Mouse (Mus musculus) lung, postnatal 0 days (tissue): ENCODE data around the gene Sde2. TPM values are rescaled to one million over a fixed set of nuclear protein-coding genes. Genes with fewer than 3 reads are reported as not detected.

ENCODE experiments used
- ATAC-seq: fragments of 200-750 bp; cut with Nextera tagmentation; 2 replicates; pipeline ENCODE4 v1.8.0; 2017; ENCODE audit warnings: moderate library complexity
- DNase-seq: peaks from one replicate; pipeline ENCODE4 v3.0.0-alpha.2; 2016; ENCODE audit warnings: low spot score
- H3K27ac ChIP-seq: fragments of 300-500 bp; sonication (generic); 2 replicates; pipeline ENCODE4 v1.5.1; 2014; ENCODE audit warnings: antibody characterized with exemption, mild to moderate bottlenecking, low read length, mixed read lengths
- H3K27me3 ChIP-seq: fragments of 300-500 bp; sonication (generic); replicated peaks from 2 replicates; pipeline ENCODE4 v1.6.1; 2014; ENCODE audit warnings: low read length, mixed read lengths; ENCODE audit not compliant: insufficient read depth
- H3K36me3 ChIP-seq: fragments of 300-500 bp; sonication (generic); 2 replicates; pipeline ENCODE4 v1.6.1; 2014; ENCODE audit warnings: low read length, mixed read lengths; ENCODE audit not compliant: insufficient read depth
- H3K4me1 ChIP-seq: fragments of 300-500 bp; sonication (generic); 2 replicates; pipeline ENCODE4 v1.6.1; 2014; ENCODE audit warnings: antibody characterized with exemption, low read depth, low read length, mixed read lengths; ENCODE audit not compliant: insufficient read depth
- H3K4me2 ChIP-seq: fragments of 300-500 bp; sonication (generic); replicated peaks from 2 replicates; pipeline ENCODE4 v1.6.1; 2014; ENCODE audit warnings: low read depth, mild to moderate bottlenecking, low read length, moderate library complexity, mixed read lengths
- H3K4me3 ChIP-seq: fragments of 300-500 bp; sonication (generic); 2 replicates; pipeline ENCODE4 v1.5.1; 2014; ENCODE audit warnings: low read depth, low read length
- H3K9ac ChIP-seq: fragments of 300-500 bp; sonication (generic); replicated peaks from 2 replicates; pipeline ENCODE4 v1.6.1; 2014; ENCODE audit warnings: low read depth, mild to moderate bottlenecking
- H3K9me3 ChIP-seq: fragments of 300-500 bp; sonication (generic); 2 replicates; pipeline ENCODE4 v1.6.1; 2016; ENCODE audit warnings: low read length, mixed read lengths
- CTCF ChIP-seq: IDR thresholded peaks from 2 replicates; pipeline ENCODE4 v1.5.1; 2016; ENCODE audit warnings: antibody characterized with exemption, mild to moderate bottlenecking
- EP300 ChIP-seq: IDR thresholded peaks from 2 replicates; pipeline ENCODE4 v1.6.1; 2016; ENCODE audit warnings: antibody characterized with exemption, mild to moderate bottlenecking, control low read depth
- WGBS: fragments of 180-500 bp; shearing (Covaris S2); extraction: QIAGEN DNeasy Blood & Tissue Kit; methylation state at CpG from one replicate; pipeline ENCODE4 v1.1.7; 2014; 5-methylcytosine and 5-hydroxymethylcytosine counted together
- polyA plus RNA-seq: library from polyadenylated mRNA; unstranded; fragments of >200 nt; fragmentation: Nextera tagmentation; extraction: Ambion mirVana; gene quantifications from 2 replicates; pipeline ENCODE4 v1.2.1, GENCODE M21; 2015

Gene Sde2
- polyA plus RNA-seq, 1 experiment from 2014 or later, result 21.2 TPM

DNA sequence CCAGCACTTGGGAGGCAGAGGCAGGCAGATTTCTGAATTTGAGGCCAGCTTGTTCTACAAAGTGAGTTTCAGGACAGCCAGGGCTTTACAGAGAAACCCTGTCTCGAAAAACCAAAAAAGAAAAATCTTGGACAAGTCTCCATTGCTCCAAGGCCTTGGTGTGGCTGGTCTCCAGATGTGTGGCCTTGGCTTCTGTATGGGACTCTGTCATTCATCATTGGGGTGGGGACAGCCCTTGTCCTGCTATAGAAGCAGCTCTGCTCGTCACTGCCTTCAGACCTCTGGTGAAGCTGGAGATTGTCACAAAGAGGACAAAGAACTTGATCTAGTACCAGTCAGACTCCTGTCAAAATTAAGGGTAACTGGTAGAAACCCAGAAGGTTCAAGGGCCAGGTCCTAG is 23.7 kb downstream of the Sde2 start:
- Histone ChIP-seq H3K27me3 (no peaks in the 10 kb centered on the region), H3K36me3 (no peaks in the 10 kb centered on the region), H3K4me3 (no peak overlapping the region), H3K9me3 (no peaks in the 10 kb centered on the region), H3K4me2 (no peak overlapping the region), H3K9ac (no peak overlapping the region), H3K27ac (no peak overlapping the region), H3K4me1 (no peaks in the 10 kb centered on the region)
- DNase-seq (no peak), ATAC-seq (no peak)
- TF ChIP-seq EP300, result no peak
- TF ChIP-seq CTCF, result no peak
- 73% methylated on average over 2 of the region's 2 CpGs for WGBS

DNA sequence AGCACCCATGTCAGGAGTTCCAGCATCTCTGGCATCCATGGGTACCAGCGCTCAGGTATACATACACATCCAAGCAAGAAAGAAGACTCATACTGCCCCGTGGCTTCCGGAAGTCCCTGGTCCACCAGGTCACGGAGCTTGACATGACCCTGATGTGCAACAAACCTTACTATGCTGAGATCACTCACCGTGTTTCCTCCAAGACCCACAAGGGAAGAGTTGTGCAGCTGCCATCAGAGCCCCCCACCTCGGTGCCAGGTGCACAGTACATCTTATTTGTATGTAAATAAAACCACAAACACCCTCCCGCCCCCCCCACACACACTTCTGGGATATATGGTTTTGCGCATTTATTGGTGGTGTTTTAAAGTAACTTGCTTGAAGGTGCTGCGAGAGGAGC is 24.2 kb downstream of the Sde2 start:
- no peak for TF ChIP-seq CTCF
- Histone ChIP-seq H3K4me3 (no peak overlapping the region), H3K36me3 (no peaks in the 10 kb centered on the region), H3K4me2 (no peak overlapping the region), H3K4me1 (no peaks in the 10 kb centered on the region), H3K9ac (no peak overlapping the region), H3K9me3 (no peaks in the 10 kb centered on the region), H3K27me3 (no peaks in the 10 kb centered on the region), H3K27ac (no peak overlapping the region)
- DNase-seq (no peak), ATAC-seq (no peak)
- 85% methylated on average over 9 of the region's 9 CpGs for WGBS

DNA sequence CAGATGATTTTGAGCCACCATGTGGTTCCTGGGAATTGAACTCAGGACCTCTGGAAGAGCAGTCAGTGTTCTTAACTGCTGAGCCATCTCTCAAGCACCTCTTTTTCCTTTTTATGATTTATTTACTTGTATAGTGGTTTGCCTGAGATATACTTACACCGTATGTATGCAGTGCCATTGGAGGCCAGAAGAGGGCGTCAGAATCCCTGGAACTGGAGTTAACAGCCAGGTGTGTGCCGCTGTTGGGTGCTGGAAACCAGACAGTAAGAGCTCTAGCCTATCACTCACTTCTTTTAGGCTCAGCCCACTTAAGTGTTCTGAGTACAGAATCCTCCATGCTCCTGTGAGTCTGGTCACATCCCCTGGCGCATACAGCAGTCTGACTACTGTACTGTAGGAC is 26.5 kb downstream of the Sde2 start:
- Histone ChIP-seq H3K4me3 (no peak overlapping the region), H3K27ac (no peak overlapping the region), H3K36me3 (no peaks in the 10 kb centered on the region), H3K9me3 (no peaks in the 10 kb centered on the region), H3K4me1 (no peaks in the 10 kb centered on the region), H3K9ac (no peak overlapping the region), H3K4me2 (no peak overlapping the region), H3K27me3 (no peaks in the 10 kb centered on the region)
- no peak for ATAC-seq
- DNase-seq, result no peak
- TF ChIP-seq EP300 (no peak), CTCF (no peak)
- WGBS, result 72% methylated on average over 4 of the region's 4 CpGs

DNA sequence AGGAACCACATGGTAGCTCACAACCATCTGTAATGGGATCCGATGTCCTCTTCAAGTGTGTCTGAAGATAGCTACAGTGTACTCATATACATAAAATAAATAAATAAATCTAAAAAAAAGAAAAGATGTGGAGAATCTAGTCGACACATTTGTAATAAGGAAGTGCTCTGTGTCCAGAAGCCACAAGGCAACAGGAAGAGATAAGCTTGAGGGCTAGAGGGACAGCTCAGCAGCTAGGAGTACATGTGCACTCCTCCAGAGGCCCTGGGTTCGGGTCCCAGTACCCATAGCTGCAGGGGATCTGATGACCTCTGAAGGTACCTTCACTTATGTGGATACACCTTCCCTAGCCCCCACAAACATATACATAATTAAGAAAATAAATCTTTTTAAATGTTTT is 30.8 kb downstream of the Sde2 start:
- Histone ChIP-seq H3K9me3 (no peaks in the 10 kb centered on the region), H3K9ac (no peak overlapping the region), H3K36me3 (no peaks in the 10 kb centered on the region), H3K4me1 (no peaks in the 10 kb centered on the region), H3K4me3 (no peak overlapping the region), H3K27ac (no peak overlapping the region), H3K27me3 (no peaks in the 10 kb centered on the region), H3K4me2 (no peak overlapping the region)
- DNase-seq, result no peak
- no peak for ATAC-seq
- WGBS, result 54% methylated on average over 3 of the region's 3 CpGs
- TF ChIP-seq CTCF (no peak), EP300 (no peak)

DNA sequence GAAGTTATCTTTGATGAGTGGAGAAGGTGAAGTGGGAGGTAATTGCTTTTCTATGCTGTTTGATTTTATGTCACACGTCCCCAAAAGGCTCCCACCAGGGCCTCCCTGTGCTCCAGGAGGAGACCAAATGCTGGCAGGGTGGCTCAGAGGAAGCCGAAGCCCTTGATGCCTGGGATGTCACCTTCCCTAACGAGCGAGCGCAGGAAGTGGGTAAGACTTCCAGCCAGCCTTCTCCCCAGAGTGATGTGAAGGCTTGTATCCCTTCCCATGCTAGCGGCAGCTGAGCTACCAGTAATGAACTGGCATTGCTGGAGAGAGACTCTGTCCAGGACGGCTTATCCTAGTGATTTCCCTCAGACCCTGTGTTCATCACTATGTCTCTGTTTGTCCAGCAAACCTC is 32.8 kb downstream of the Sde2 start:
- TF ChIP-seq EP300 (no peak), CTCF (no peak)
- no peak overlapping the region for H3K4me2 ChIP-seq
- H3K4me1 ChIP-seq, result no peaks in the 10 kb centered on the region

DNA sequence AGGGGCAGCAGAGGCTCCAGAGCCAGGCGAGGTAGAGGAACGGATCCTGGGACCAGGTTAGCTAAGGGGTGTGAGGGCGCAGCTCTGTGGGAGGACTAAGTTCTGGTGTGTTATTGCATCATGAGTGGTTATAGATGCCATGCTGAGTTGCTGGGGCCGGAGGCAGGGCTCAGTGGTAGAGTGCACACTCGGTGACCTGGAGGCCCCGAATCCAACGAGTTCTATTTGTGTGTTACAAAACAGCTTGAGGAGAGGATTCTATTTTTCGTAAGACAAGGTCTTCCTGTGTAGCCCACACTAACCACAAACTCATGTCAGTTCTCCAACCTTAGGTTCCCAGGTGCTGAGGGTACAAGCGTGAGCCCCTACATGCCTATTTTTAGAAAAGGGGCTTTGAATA is 33.6 kb downstream of the Sde2 start:
- no peak for ATAC-seq
- WGBS, result 68% methylated on average over 9 of the region's 9 CpGs
- no peak overlapping the region for H3K4me2 ChIP-seq
- no peak for TF ChIP-seq EP300
- TF ChIP-seq CTCF, result no peak
- H3K4me3 ChIP-seq, result no peak overlapping the region
- no peaks in the 10 kb centered on the region for H3K9me3 ChIP-seq
- H3K27me3 ChIP-seq, result no peaks in the 10 kb centered on the region
- H3K4me1 ChIP-seq, result peaks cover 5% of the 10 kb centered on the region; the same call in 1 of the 2 replicates
- no peak overlapping the region for H3K9ac ChIP-seq
- DNase-seq, result no peak
- H3K36me3 ChIP-seq, result no peaks in the 10 kb centered on the region
- no peak overlapping the region for H3K27ac ChIP-seq

More for the DNA sequence above, 32.8 kb downstream of the Sde2 start:
- H3K9me3 ChIP-seq, result no peaks in the 10 kb centered on the region
- DNase-seq (no peak), ATAC-seq (no peak)
- no peak overlapping the region for H3K27ac ChIP-seq
- 25% methylated on average over 7 of the region's 7 CpGs for WGBS
- no peaks in the 10 kb centered on the region for H3K36me3 ChIP-seq
- no peak overlapping the region for H3K4me3 ChIP-seq
- no peaks in the 10 kb centered on the region for H3K27me3 ChIP-seq
- H3K9ac ChIP-seq, result no peak overlapping the region

DNA sequence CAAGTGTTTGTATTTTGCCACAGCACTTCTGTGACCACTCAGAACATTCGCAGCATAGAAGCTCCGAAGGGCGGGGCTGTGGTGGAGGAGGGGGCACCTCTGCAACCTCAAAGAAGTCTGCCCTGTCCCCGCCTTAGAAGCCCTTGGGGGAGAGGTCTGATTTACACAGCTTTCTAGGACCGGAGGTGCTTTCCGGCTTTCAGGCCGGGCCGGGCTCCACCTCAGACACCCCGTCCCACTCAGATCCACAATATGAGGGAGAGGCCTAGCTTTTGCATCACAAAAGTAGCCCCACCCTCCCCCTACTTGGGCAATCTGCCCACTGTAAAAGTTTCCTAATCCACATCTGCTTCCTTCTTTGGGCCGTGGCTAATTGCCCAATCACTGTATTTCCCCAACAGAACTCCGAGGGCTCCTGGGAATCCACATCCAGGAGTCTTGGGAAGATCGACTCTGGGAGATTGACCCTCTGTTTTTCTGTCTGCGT is 37.7 kb downstream of the Sde2 start:
- peak; percentile 92 for ATAC-seq
- H3K27me3 ChIP-seq, result peaks cover 6% of the 10 kb centered on the region; the same call in 1 of the 2 replicates
- peak; percentile 77 for TF ChIP-seq EP300
- no peak; the same call in 1 of the 2 replicates for TF ChIP-seq CTCF
- 0% methylated on average over 12 of the region's 13 CpGs for WGBS
- H3K9ac ChIP-seq, result no peak overlapping the region
- peak overlapping the region; percentile 69 for H3K27ac ChIP-seq
- H3K9me3 ChIP-seq, result no peaks in the 10 kb centered on the region
- peak; percentile 95 for DNase-seq
- H3K4me3 ChIP-seq, result 0 out of 2 replicates have a peak overlapping the region, but pooled peaks have one; percentile 14
- H3K4me1 ChIP-seq, result peaks cover 5% of the 10 kb centered on the region; the same call in 1 of the 2 replicates
- H3K4me2 ChIP-seq, result peak overlapping the region; percentile 51
- no peaks in the 10 kb centered on the region for H3K36me3 ChIP-seq
